Mouse (Mus musculus) telencephalon, adult 2 months (tissue): ENCODE data around the gene Olfm4.

Experiments used
- DNase-seq: peaks from one replicate; pipeline ENCODE4 v3.0.0-alpha.2; 2011; ENCODE audit warnings: low read depth, low spot score

Gene Olfm4

DNA sequence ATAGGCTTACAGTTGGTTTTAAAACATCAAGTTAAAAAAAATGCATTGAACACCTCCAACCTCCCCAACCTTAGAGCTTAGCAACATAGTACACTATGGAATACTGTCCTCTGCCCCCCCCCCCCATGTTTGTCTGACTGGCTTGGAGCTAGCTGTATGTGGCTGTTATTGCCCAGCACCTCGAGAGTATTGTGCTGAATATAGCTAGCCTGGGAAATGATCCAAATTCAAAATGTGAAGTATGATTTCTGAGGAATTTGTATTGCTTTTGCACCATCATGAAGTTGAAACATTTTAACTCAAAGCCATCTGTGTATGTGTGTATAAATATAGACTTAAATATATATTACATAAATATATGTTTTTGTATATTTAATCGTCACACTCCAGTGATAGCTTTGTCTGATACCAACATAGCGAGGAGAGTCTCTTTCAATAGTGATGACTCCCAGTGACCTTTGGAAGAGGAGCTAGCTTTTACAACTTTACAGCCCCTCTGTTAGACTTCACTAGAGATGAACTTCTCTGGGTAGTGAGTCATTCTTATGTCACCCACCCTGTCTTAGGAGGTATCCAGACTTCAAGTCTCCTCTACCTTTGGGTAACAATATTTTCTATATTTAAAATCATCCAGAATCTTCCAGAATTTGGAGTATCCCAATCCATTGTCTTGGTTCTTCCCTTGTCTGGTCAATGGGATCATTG, 45.6 kb downstream of the Olfm4 start:
- DNase-seq = peak; percentile 79

DNA sequence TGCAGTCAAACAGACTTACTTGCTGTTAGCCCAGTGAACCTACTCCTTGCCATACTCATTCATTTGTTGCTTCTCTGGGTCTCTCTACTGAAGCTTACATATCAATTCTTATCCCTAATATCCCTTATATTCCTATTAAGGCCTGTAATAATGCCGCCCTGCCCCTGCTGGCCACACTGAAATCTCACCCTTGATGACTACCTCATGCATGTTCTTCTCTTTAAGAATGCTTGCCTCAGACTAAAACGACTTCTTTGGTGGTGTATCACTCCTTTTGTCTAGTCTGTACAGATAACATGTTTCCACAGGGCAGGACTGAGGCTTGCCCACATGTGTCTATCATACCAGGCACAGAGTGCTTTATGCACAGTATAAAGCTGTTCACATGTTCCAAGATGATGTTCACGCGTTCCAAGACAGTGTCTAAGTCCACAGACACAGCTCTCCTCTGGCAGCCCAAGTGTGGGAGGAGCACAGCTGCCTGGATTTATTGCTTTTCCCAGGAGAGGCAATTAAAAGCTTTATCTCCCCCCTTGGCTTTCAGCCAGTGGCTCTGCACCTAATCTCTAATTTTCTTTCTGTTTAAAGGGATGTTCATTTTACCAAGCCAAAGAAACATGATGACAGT, 55.9 kb downstream of the Olfm4 start:
- no peak for DNase-seq

DNA sequence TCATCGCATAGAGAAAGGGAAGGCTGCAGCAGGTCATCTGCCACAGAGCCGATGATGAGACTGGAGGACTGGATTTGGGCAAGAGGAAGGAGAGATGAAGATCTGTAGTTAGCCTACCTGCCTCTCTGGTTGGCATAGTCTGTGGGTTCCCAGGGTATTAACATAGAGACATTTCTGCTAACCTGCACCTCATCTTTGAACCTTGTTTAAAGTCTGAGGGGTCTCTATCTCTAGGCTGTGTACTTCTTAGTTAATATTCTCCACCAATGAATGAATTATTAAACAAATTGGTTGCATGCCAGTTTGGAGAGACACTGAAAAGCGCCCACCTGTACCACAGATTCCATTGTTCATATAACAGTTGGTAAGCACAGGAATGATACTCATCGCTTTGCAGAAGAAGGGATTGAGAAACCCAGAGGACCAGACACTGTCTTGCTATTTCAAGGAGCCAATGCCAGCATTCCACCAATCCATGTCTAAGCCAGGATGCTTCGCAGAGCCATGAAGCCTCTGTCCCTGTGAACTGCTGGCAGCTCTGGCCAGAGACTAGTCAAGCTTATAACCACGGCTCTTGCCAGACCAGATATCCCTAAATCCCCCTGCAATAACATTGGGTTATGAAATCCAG, 62.3 kb downstream of the Olfm4 start:
- no peak for DNase-seq

DNA sequence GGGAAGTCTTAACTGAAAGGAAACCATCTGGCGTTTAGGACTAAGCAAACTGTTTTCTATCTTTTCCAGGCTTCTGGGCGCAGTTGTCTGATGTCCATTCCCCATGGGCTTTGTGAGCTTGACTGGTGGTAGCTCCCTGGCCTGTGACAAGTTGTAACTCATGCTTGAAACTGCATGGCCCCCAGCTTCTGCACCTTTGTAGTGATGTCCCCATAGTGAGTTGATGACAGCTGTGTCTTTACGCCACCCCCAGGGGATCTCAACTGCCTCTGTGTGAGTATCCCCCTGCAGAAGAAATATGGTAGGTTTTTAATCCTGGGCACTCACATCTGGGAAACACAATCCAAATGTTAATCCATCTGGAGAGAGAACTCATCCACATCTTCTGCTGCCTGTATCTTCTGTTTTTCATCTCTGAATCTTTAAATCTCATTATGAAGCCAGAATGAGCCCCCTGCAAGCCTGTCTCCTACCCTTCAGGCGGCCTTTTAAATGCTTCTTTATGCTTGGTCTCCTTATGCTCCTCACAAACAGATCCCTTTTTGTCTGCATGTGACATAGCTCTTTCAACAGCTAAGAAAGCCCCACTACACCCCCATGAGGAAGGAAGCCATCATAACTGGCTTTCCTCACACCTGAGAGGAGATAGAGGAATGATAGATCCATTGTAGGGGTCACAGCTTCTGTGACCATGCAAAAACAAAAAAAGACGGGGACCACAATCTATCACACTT, 63.7 kb downstream of the Olfm4 start:
- no peak for DNase-seq

DNA sequence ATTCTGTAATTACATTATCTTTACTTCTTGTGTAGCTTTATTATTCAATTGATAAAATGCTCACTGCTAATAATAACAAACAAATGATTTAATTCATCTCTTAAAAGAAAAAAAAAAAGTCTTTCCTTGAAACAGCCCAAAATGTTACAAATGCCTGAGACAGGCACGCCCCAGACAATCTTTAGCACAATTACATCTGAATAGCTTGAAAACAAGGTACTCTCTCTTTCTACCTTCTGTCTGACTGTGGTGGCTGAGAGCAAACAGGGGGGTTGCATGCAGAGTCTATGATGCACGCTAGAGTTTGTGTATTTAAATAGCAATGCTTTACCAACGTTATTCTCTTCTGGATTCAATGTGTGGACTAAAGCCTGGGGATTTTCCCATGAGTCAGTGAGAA, 71.8 kb downstream of the Olfm4 start:
- no peak for DNase-seq

DNA sequence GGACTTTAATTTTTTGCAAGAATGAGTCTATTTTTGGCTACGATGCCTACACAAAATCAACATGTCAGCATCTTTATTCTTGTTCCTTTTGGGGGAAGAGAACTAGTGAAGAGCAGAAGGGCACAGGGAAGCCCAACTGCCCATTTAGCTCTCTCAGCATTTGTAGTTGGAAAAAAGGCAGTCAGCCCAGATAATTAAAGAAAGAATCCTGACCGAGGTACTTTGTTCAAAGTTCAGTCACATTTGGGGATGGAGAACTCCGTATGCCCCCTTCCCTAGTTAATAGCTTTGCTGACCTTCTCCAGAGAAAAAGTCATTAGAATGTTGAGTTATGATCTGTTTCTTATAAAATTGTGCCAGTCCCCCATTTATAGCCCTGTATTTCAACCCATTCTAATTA, 77.8 kb downstream of the Olfm4 start:
- DNase-seq = no peak

DNA sequence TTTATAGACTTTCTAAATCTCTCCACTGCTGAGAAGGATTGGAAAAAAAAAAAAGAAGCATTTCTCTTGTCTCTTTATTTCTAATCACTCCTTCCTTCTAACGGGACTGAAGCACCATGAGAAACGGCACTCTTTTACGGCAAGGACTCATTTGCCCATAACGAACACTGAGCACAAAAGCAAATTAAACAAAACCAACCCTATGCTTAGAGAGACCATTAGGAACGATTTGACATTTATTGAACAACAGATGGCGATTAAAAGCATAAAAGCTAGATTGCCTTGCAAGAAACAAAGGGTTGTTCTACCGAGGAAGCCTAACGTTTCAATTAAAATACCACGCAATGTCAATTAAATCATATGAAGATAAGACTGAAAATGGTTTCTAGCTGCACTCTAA, 79.0 kb downstream of the Olfm4 start:
- DNase-seq = no peak

DNA sequence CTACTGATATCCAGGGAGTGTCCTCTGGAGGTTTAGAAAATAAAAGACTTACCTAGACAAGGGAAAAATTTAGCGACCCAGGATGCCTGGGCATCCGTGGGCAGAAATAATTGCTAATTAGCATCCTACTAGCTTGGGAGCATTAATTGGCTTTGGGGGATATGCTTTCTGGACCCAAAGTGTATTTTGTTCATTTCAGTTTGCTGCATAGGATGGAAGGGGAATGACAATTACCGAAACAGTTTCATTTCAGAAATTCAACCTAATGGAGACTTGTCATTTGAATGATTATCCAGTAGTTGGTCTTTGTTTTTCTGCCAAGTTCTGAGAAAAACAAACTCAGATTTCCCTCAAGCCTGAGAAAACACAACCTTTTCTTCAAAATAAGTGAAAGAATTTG, 86.7 kb downstream of the Olfm4 start:
- no peak for DNase-seq
